Mouse (Mus musculus) left cerebral cortex, postnatal 36 days (tissue): ENCODE results near the gene Chchd1. TPM values are rescaled to one million over a fixed set of nuclear protein-coding genes. Genes with fewer than 3 reads are reported as not detected.

ENCODE experiments used
- DNase-seq, 2 experiments: peaks; one replicate each; pipeline ENCODE4 v3.0.0; 2021 to 2022; ENCODE audit warnings: low spot score in 2 of 2, mixed read lengths in 1 of 2
- intact Hi-C: fragments of 180-260 bp; cut with DNase I; formaldehyde crosslinking; loops from one replicate; pipeline ENCODE4 v1.15.1; 2025
- total RNA-seq, 2 experiments: library from RNA; stranded (reverse); gene quantifications; 2 replicates each; pipeline ENCODE4 v1.2.3; 2021

Chchd1 gene
- total RNA-seq, result 10 to 100 TPM; 45.5 to 50.4 TPM

DNA sequence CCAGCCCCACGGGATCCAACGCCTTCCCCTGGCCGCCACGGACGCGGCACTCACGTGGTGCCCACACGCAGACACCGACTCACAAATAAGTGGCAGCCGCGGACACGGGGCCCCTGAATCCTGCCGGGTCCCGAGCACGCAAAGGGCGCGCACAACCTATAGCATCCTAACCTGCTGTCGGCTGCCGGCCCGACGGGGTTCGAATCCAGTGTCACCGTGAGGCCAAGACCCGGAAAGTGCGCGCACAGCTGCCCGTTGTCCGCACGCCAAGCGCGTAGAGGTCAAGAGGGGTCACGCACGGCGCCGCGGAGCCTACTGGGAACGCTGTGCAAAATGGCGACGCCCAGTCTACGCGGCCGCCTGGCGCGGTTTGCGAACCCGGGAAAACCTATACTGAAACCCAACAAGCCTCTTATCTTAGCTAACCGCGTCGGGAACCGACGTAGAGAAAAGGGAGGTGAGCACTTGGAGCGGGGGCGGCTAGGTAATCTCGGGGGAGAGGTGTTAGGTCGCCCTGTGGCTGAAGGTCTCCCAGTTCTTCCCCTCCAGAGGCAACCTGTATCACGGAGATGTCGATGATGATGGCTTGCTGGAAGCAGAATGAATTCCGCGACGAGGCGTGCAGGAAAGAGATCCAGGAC is at the start of gene Chchd1:
Gene Chchd1 (plus strand): TSS at position 266 of the 641 bp plus-strand sequence.
- peak; percentile 92 to 94 for DNase-seq
- intact Hi-C loops, result no loop called here

DNA sequence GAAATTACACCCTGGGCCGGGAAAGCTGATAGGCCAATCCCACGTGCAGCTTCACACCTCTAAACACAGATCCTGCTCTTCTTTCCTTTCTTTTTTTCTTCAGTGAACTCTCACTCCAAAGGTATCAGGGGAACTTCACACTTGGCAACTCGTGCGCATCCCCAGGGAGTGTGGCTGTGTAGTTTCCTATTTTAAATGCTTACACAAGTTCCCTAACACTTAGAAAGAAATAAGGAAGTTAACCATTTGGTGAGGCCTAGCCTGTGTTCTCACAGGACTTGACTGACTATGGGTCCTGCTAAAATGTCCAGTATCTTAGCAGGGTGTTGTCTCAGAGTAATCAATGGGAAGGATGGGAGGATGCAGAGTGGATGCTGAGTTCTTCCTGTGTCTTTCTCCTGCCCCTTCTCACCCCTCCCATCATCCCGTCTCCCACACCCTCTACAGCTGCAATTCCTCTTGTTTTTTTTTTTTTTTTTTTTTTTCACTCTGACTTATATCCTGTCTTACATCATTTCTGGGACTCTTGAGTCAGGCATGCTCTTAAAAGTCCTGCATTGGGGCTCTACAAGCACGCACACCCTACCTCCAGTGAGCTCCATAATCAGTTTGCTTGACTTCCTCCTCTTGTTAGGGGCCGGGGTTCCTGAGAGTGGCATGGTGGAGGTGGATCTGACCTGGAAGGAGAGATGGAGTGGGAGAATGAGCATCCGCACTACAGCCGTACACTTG is 48.0 kb upstream of the Chchd1 start:
- intact Hi-C loops, result no loop called here
- DNase-seq, result no peak

DNA sequence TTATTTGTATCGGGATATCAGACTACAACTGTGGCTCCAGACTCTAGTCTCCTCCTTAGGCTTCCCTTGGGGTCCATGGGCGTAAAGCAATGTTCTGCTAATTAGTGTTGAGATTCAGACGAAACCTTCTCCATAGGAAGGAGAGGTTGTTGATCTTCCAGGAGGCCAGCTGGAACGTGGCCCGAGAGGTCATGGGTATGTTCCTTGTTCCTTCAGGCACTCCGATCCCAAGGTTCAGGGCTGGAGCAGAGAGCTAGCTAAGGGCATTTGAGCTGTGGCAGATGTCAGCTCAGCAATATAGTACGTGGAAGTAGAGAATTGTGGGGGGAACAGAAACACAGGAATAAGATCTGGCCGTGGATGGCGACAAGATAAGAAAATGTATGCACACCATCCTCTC is 47.1 kb upstream of the Chchd1 start:
- intact Hi-C loops, result no loop called here
- DNase-seq, result no peak

DNA sequence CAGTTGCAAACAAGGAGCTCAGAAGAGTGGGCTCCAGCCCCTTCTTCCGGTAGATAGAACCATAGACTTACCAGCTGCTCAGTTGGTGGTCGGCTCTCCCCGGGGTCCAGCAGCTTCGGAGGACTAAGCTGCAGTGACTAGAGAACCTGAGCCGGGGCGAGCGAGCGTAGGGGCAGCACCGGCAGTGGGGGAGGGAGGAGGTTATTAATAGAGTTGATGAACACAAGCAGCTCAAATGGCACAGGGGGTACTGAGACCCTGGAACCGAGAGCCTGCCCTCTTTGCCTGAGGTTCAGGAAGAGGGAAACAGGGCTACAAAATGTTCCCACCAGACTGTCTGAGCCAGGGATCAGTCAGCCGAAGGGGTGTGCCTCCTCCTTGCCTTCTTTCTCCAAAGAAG is 46.4 kb upstream of the Chchd1 start, which contains the start of gene Myoz1:
Gene Myoz1 (minus strand): TSS at position 180 of the 400 bp plus-strand sequence.
- DNase-seq, result no peak
- intact Hi-C loops, result no loop called here

DNA sequence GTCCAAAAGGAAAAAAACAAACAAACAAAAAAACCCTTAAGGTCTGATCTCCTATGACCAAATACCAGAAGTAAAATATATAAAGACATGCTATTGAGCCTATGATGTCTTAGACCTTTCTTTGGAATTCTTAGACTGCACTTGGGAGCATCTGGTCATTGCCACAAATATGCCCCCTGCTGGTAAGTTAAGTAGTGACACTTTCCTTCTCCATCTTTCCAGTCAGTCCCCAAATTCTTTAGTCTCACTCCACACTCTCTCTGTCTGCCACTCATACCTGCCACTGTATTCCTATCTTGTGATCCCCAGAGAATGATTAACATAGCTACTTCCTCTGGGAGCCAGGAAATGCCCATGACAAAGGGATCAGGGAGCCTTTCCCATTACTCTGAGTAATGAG is 44.5 kb upstream of the Chchd1 start:
- DNase-seq, result peak; percentile 23 to 41
- intact Hi-C loops, result no loop called here

DNA sequence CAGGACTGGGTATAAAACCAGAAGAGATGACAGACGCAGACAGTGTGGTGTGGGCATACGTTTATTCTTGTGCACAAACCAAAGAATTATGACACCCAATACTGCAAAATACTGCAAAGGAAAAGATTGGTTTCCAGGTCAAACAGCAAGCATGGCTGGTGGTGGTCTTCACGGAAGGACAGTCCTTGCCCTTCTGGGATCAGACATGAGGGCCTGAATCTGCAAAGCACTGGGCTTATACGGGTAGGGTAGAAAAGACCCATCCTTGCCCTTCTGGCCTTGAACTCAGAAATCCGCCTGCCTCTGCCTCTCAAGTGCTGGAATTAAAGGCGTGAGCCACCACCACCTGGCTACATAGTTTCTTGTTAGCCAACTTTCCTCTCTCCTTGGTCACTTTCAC is 43.9 kb upstream of the Chchd1 start:
- no peak for DNase-seq
- intact Hi-C loops, result no loop called here

GRCm38 (mm10) chr14:20659687-20660086 is 43.1 kb upstream of the Chchd1 start:
- no peak for DNase-seq
- intact Hi-C loops, result loop anchor here (2.0 to 10.0 kb wide), 2 partner anchors 83 to 265 kb away; partner anchors contain the start of gene Mrps16

GRCm38 (mm10) chr14:20660827-20661660 is 41.8 kb upstream of the Chchd1 start:
- peak; percentile 91 to 93 for DNase-seq
- intact Hi-C loops, result loop anchor here (2.0 to 10.0 kb wide), 2 partner anchors 84 to 266 kb away; partner anchors contain the start of gene Mrps16

DNA sequence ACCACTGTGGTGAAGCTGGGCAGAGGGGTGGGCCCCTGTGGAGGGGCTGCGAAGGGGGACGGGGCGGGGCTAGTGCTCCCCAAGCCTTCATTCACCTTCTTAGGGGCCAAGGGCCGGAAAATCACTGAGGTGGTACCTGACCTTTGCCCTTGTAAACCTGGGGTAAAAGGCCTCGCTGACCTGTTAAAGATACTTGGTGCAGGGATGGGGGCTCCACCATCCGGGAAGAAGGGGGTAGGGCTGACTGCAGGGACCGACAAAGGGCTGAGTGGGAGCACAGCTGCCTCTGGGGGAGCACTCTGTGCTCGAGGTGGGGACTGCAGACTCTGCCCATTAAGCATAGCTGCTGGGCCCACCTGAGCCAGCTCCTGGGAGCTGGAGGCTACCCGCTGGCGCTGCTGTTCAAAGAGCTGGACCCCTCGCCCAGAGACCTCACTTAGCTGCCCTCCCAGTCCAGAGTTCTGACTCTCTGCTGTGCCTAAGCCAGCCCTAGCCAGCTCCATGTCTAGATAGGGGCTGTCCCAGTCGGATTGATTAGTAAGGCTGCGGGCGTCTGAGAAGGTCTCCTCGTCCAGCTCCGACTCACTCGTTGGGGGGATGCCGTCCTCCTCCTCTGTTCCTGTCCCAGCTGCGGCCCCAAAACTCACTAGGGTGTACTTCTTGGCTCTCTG is 41.0 kb upstream of the Chchd1 start:
- DNase-seq, result peak in 1 of 2 experiments; percentile 19
- intact Hi-C loops, result loop anchor here (2.0 to 10.0 kb wide), 2 partner anchors 85 to 267 kb away; partner anchors contain the start of gene Mrps16

- DNase-seq, result no peak
- intact Hi-C loops, result loop anchor here (10.0 kb wide), 1 partner anchor 268 kb away; the partner anchor contains the start of gene Mrps16
Observed at GRCm38 (mm10) chr14:20662740-20663139, 40.1 kb upstream of the Chchd1 start.

- no peak for DNase-seq
- intact Hi-C loops, result loop anchor here (10.0 kb wide), 1 partner anchor 269 kb away; the partner anchor contains the start of gene Mrps16
Observed at GRCm38 (mm10) chr14:20663601-20664000, 39.2 kb upstream of the Chchd1 start.

- DNase-seq, result no peak
- intact Hi-C loops, result loop anchor here (10.0 kb wide), 1 partner anchor 270 kb away; the partner anchor contains the start of gene Mrps16
Observed at GRCm38 (mm10) chr14:20664436-20664835, 38.4 kb upstream of the Chchd1 start.

GRCm38 (mm10) chr14:20667469-20667868 is 35.3 kb upstream of the Chchd1 start:
- intact Hi-C loops, result loop anchor here (10.0 kb wide), 1 partner anchor 273 kb away; the partner anchor contains the start of gene Mrps16
- no peak for DNase-seq

DNA sequence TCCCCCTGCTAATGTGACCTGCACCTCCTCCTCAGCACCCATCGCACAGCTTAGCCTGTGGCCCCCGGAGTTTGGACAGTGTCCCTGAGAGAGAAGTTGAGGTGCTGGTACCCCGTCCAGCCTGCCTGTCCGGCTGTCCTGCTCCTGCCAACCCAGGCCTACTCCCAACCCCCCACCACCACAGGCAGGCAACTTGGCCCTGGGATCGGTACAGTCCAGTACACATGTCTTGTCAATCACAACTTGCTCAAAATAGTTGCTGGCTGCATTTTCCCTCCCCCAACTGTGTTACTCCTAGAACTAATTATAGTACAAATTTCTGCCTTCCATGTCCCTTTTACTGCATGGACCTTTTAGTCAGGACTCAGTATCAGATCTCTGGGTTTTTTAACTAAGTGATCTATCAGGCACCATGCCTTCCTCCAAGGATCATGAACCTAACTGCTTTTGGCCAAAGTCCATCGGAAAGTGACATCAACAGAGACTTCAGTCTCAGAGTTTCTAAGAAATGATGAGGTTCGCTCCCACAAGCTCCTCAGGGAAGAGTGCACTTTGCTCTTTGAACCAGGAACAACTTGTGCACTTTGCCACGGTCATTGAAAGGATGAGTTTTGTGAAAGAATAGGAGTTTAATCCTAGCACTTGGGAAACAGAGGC is 34.5 kb upstream of the Chchd1 start, which contains the start of gene Synpo2l:
Gene Synpo2l (minus strand): TSS at position 201 of the 657 bp plus-strand sequence.
- no peak for DNase-seq
- intact Hi-C loops, result loop anchor here (10.0 kb wide), 1 partner anchor 273 kb away; the partner anchor contains the start of gene Mrps16

GRCm38 (mm10) chr14:20672990-20673389 is 29.8 kb upstream of the Chchd1 start:
- intact Hi-C loops, result no loop called here
- DNase-seq, result no peak

GRCm38 (mm10) chr14:20673735-20674063 is 29.1 kb upstream of the Chchd1 start:
- intact Hi-C loops, result no loop called here
- no peak for DNase-seq

DNA sequence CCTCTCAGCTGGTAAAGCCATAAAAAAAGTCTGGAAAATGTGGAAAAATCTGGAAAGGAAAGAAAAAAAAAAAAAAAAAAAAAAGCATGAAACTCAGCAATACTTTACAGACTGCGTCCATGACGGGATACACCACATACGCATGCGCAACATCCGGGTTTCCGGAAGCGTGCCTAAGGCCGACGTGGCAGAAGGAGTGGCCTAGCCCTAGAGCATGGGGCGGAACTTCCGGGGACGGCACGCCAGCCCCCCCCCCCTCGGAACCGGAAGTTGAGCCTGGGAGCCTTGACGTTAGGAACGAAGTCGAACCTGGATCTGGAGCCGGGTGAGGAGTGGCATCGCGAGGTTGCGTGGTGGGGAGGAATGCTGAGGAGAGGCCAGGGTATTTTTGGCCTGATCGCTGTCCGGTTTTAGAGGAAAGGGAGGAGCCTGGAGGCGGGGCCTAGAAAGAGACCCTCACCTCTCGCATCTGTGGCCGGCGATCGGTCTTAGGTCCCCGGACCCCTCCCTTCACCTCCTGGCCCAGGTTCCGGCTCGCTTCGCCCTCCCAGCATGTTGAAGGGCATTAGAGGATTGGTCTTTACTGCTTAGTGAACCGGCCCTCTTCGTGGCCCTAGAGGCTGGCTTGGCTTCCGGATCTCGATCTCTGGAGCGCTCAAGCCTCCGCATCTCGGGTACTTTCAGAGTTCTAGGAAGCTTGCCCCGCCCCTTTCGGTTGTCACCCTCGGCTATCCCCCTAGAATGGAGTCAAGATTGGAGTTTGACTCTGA is 28.6 kb upstream of the Chchd1 start, which contains the start of gene Sec24c:
Gene Sec24c (plus strand): TSS at position 245 of the 770 bp plus-strand sequence.
- DNase-seq, result peak; percentile 94 to 96
- intact Hi-C loops, result no loop called here

- DNase-seq, result no peak
- intact Hi-C loops, result no loop called here
Observed at GRCm38 (mm10) chr14:20677906-20678305, 24.9 kb upstream of the Chchd1 start.
